Mouse (Mus musculus) testis, postnatal 10 days (tissue): Measurements from ENCODE around the gene Slc4a1ap.
"Not testable (repeated sequence)": the region's sequence is repeated elsewhere in the genome, so short reads cannot be mapped to it uniquely, and the experiment has no call there.

Experiments
- DNase-seq: peaks from one replicate; pipeline ENCODE4 v3.0.0; 2021; ENCODE audit warnings: low spot score

Gene Slc4a1ap

GRCm38 (mm10) chr5:31526354-31527116, at the start of gene Slc4a1ap:
Gene Slc4a1ap (plus strand): TSS chr5:31526995.
- DNase-seq = peak; percentile 86

DNA sequence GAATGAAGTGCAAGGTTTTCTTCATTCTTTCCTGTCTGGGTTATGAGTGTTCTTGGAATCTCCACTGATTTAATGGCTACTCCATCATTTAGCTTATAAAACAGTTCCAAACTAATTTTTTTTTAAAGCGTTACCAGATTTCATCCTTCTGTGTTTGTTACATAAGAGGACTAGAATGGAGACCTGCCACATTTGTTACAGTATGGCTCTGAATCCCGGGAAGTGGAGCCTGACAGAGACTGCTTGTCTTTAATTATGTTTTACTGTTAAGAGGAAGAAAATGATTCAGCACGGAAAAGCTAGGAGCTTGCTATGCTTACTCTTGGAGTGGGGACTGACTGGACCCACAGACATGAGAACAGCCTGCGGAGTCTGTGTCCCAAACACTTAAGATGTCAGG, 46.3 kb upstream of the Slc4a1ap start:
- no peak for DNase-seq

DNA sequence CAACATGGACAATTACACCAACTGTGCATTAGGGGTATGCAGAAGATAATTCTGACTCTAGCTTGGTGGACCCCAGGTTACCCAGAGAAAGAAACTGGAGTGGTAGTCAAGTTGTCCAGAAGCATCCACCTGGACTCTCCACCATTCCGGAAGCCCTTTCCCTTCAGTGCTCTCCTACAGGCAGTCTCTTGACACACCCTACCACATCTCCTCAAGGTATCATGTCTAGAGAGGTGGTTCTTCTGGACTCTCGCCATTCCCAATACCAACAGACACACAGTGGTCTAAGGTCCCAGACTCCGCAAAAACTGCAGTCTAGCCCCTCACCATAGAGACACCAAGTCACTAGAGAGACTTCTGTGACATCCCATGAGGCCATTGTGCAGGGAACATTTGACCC, 41.4 kb upstream of the Slc4a1ap start, which contains the start of gene 4930548H24Rik:
TSS of gene 4930548H24Rik (plus strand) at position 301 of the 400 bp plus-strand sequence.
- DNase-seq = no peak

DNA sequence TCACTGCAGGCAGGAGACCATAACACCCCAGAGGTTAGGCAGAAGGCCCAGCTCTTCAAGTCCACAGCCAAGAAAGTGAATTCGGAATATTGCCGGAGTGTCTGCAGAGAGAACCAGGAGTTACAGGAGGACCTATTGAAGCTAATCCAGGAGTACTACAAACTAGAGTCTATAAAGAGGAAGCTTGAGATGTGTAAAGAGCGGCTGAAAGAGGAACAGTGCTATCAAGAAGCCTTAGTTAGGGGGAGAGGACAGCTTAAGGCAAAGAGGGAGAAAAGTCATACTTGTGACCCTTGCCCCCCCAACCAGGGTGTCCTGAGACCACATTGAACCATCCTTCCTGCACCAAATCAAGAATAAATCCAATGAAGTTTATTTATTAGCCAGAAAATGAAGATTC, 38.9 kb upstream of the Slc4a1ap start:
- DNase-seq = no peak

DNA sequence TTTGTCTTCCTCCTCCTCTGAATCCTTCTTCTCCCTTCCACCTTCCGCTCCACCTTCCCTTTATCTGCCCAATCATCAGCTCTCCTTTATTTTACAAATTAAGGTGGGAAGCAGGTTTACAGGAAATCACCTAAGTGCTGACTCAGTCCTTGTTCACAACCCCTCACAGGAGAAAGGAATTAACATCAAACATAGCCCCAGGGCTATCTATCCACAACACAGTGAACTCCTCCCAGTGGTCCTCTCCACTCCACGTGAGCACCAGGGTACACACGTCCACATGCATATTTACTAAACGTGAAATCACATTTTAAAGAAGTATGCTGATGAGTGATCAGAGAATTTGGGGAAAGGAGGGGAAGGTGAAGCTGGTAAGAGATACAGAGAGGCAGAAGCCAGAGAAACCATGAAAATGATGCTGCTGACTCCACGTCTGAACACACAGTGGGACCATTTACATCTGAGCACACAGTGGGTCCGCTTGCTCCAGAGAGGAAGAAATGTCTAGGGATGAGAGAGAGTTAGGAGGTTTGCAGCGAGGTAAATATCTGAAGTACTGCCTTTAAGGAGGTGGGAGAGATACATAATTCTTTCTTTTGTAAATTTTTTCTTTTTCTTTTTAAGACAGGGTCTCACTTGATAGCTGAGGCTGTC, 37.6 kb upstream of the Slc4a1ap start:
- no peak for DNase-seq

DNA sequence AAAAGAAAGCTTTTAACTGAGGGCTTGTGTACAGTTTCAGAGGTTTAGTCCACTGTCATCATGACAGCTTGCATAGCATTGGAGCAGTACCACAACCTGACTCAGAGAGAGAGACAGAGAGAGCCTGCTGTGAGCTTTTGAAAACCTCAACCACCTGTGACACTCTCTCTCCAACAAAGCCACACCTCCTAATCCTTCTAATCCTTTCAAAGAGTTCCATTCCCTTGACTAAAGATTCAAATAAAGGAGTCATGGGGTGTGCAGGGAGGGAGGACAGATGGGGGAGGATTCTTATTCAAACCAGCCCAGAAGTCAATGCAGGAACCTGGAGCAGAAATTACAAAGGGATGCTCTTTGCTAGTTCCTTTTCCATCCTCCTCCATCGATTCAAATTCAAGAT, 34.8 kb upstream of the Slc4a1ap start:
- DNase-seq = no peak

- peak; percentile 92 for DNase-seq
Observed at GRCm38 (mm10) chr5:31494513-31495297, 32.1 kb upstream of the Slc4a1ap start, which contains the start of gene Gpn1. Gene Gpn1 (plus strand): TSS chr5:31494741.

DNA sequence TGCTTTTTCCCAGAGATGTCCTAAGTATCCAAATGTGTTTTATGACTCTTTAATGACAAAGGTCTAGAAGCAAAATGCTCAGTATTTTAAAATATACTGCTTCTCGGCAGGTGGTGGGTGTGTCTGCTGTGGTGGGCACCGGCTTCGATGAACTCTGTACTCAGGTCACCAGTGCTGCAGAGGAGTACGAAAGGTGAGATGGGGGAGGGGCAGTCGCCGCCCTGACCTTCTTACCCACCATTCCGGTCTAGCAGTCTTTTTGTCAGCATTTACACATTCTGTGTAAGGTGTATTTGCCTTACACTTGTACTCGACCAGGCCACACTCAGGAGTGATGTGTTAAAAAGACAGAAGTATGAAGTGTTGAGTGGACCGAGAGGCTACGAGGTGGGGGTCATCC, 22.0 kb upstream of the Slc4a1ap start:
- no peak for DNase-seq

GRCm38 (mm10) chr5:31512481-31512880, 14.3 kb upstream of the Slc4a1ap start:
- no peak for DNase-seq

DNA sequence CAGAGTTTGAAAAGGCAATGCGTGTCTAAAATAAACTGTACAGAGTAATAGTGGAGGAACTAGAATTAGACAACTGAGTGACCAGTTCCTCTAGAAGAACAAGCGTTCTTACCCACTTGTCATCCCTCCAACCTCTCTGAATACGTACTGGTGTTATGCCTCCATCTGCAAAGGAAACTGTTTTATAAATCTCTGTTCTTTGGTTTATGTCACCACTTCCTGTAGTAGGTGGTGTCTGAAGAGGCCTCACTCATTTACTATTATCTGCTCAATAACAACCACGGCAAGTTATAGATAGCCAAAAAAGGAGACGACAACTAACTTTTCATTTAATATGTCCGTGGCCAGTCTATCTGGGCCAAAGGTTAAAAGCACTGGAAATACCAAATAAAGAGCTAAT, 6.2 kb upstream of the Slc4a1ap start:
- no peak for DNase-seq

DNA sequence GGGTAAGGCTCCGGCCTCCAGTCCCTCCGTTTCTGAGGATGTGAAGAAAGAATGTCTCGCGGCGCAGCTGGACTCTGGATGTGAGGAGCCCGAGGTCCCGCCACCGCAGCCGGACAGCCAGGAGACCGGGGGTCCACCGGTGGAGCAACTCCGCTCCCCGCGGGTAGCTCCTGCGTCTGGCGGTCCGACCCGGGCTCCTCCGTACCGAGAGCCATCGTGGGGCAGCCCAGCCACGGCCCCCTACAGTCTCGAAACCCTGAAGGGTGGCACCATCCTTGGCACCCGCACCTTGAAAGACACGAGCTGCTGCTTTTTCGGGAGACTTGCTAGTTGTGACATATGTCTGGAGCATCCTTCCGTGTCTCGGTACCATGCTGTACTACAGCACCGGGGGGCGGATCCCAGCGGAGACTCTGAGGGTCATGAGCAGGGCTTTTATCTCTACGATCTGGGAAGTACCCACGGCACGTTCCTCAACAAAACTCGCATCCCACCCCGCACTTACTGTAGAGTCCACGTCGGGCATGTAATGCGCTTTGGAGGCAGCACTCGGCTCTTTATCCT, 404 bp downstream of the Slc4a1ap start:
- DNase-seq = no peak

DNA sequence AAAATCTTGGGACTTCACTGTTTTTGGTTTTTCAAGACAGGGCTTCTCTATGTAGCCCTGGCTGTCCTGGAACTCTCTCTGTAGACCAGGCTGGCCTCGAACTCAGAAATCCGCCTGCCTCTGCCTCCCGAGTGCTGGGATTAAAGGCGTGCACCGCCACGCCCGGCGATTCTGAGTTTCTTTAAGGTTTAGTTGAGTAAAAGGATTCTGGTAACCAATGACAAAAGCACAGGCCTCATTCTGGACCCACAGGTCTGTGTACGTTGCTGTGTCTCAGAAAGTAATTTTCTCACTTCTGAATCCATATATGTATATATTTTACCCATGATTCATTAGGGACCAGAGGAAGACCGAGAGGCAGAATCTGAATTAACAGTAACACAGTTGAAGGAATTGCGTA, 912 bp downstream of the Slc4a1ap start, which contains the start of gene Supt7l:
TSS of gene Supt7l (minus strand) at position 101 of the 400 bp plus-strand sequence.
- DNase-seq = not testable (repeated sequence)

DNA sequence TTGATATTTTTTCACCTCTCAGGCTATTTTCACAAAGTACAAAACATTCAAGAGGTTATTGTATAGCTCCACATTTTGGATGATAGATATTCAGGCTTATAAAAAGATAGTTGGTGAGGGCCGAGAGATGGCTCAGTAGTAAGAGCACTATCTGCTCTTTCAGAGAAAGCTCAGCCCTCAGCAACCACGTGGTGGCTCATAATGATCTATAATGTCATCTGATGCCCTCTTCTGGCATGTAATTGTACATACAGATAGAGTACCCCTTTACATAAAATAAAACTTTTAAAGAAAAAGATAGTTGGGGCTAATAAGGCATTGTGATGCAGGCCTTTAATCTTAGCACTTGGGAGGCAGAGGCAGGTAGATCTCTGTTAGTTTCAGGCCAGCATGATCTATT, 1.8 kb downstream of the Slc4a1ap start:
- no peak for DNase-seq

GRCm38 (mm10) chr5:31535228-31535627, 8.4 kb downstream of the Slc4a1ap start:
- no peak for DNase-seq

GRCm38 (mm10) chr5:31559401-31559800, 32.6 kb downstream of the Slc4a1ap start:
- no peak for DNase-seq

GRCm38 (mm10) chr5:31560352-31560751, 33.6 kb downstream of the Slc4a1ap start:
- no peak for DNase-seq

- no peak for DNase-seq
Observed at GRCm38 (mm10) chr5:31562036-31562666, 35.4 kb downstream of the Slc4a1ap start.

- DNase-seq = peak; percentile 82
Observed at GRCm38 (mm10) chr5:31563496-31563895, 36.7 kb downstream of the Slc4a1ap start.

DNA sequence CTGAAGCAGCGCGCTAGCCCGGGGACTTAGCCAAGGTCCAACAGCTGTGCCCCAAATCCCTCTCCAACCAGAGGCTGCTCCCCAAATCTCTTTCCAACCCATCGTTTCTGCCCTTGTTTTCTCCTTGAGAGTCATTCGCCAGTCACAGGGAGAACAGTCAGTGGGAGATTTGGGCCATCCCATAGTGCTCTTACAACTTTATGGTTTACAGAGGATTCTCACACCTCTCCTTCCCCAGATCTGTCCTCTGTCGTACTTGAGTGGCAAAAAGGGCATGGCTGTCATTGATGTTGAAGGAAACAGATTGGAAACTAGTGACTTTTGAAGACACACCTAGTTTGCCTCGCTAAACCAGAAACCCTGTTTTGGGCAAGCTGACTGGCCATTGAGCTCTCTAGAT, 37.1 kb downstream of the Slc4a1ap start:
- DNase-seq = no peak

- peak; percentile 50 for DNase-seq
Observed at GRCm38 (mm10) chr5:31564976-31565375, 38.2 kb downstream of the Slc4a1ap start.

- DNase-seq = no peak
Observed at GRCm38 (mm10) chr5:31566026-31566425, 39.2 kb downstream of the Slc4a1ap start.

DNA sequence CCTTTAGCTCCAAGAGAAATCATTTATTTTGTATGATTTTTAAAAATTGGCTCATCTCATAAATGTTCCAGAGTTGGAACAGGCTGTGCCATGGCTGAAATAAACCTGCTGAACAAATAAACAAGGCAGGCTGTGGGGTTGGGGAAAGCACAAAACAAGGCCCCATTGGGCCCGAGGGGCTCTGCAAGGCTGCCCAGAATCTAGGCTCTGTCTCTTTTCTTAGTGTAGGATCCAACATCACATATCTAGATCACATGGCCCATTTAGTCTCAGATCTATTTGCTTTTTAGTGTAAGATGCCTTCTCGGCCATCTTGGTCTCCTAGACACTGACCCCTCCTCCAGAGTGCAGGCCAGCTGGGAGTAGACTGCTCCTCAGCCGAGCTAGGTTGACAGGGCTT, 39.7 kb downstream of the Slc4a1ap start:
- no peak for DNase-seq
